Mouse (Mus musculus) urinary bladder, postnatal 10 days (tissue): Measurements from ENCODE around the gene N4bp1.

ENCODE experiments used
- DNase-seq: peaks from one replicate; pipeline ENCODE4 v3.0.0; 2022; ENCODE audit warnings: low spot score

The N4bp1 gene

GRCm38 (mm10) chr8:86820756-86821201 is 64.3 kb downstream of the N4bp1 start:
- no peak for DNase-seq

GRCm38 (mm10) chr8:86820186-86820755 is 64.8 kb downstream of the N4bp1 start:
- DNase-seq, result no peak

GRCm38 (mm10) chr8:86819426-86819825 is 65.6 kb downstream of the N4bp1 start:
- DNase-seq, result no peak

- DNase-seq, result no peak
These were observed 75.8 kb downstream of the N4bp1 start for GRCm38 (mm10) chr8:86808990-86809960.

- no peak for DNase-seq
These were observed 76.8 kb downstream of the N4bp1 start for GRCm38 (mm10) chr8:86808239-86808638.

- DNase-seq, result no peak
These were observed 83.1 kb downstream of the N4bp1 start for GRCm38 (mm10) chr8:86801988-86802387.

- DNase-seq, result no peak
These were observed 84.1 kb downstream of the N4bp1 start for GRCm38 (mm10) chr8:86800966-86801365.

GRCm38 (mm10) chr8:86798141-86798540 is 86.9 kb downstream of the N4bp1 start:
- no peak for DNase-seq

- DNase-seq, result no peak
These were observed 87.4 kb downstream of the N4bp1 start for GRCm38 (mm10) chr8:86797705-86798104.

GRCm38 (mm10) chr8:86794716-86795115 is 90.3 kb downstream of the N4bp1 start:
- no peak for DNase-seq

- no peak for DNase-seq
These were observed 93.5 kb downstream of the N4bp1 start for GRCm38 (mm10) chr8:86791542-86791941.

GRCm38 (mm10) chr8:86789576-86789975 is 95.5 kb downstream of the N4bp1 start:
- DNase-seq, result no peak

- no peak for DNase-seq
These were observed 97.1 kb downstream of the N4bp1 start for GRCm38 (mm10) chr8:86787891-86788420.

- no peak for DNase-seq
These were observed 98.6 kb downstream of the N4bp1 start for GRCm38 (mm10) chr8:86786498-86786897.

GRCm38 (mm10) chr8:86781094-86781493 is 104.0 kb downstream of the N4bp1 start:
- no peak for DNase-seq

GRCm38 (mm10) chr8:86779207-86779606 is 105.9 kb downstream of the N4bp1 start:
- no peak for DNase-seq

GRCm38 (mm10) chr8:86769945-86770715 is 114.9 kb downstream of the N4bp1 start:
- DNase-seq, result no peak

- DNase-seq, result peak; percentile 31
These were observed 116.6 kb downstream of the N4bp1 start for GRCm38 (mm10) chr8:86768499-86768898.

GRCm38 (mm10) chr8:86766548-86767211 is 118.4 kb downstream of the N4bp1 start:
- no peak for DNase-seq

GRCm38 (mm10) chr8:86765669-86766068 is 119.4 kb downstream of the N4bp1 start:
- no peak for DNase-seq

GRCm38 (mm10) chr8:86765155-86765554 is 119.9 kb downstream of the N4bp1 start:
- DNase-seq, result no peak

GRCm38 (mm10) chr8:86762806-86763205 is 122.3 kb downstream of the N4bp1 start:
- no peak for DNase-seq
